Mouse (Mus musculus) heart, adult 2 months (tissue): ENCODE results near the gene Col4a2.

Experiments
- CTCF ChIP-seq: fragments of 200-600 bp; IDR thresholded peaks from 2 replicates; pipeline ENCODE4 v1.8.1; 2022; ENCODE audit warnings: antibody characterized with exemption, mild to moderate bottlenecking, moderate library complexity
- EP300 ChIP-seq: fragments of 200-500 bp; IDR thresholded peaks from 2 replicates; pipeline ENCODE4 v1.6.1; 2011; ENCODE audit warnings: low read depth, low read length, control low read depth; ENCODE audit not compliant: insufficient read depth
- POLR2A ChIP-seq: fragments of 200-500 bp; IDR thresholded peaks from 2 replicates; pipeline ENCODE4 v1.6.1; 2011; ENCODE audit warnings: mild to moderate bottlenecking, low read depth, low read length, control low read depth; ENCODE audit not compliant: insufficient read depth

DNA sequence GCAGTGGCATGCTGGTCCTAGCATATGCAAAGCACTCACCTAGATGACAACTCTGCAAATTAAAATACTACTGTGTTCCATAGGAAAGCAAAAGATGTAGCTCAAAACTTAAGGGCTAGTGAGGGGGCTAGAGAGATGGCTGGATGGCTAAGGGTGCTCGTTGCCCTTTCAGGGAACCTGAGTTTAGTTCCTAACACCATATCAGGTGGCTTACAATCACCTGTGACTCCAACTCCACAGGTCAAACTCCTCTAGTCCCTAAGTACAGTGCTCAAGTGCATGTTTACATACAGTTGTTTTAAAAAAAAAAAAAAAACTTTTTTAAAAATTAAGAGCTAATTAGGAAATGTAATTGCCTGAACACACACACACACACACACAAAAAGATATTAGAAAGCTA is 7.1 kb upstream of the Col4a2 start:
- TF ChIP-seq CTCF (no peak), POLR2A (no peak), EP300 (no peak)
